Mouse (Mus musculus) lung, postnatal 14 days (tissue): ENCODE measurements around the gene Slc35a5.

Experiments used
- DNase-seq: peaks from one replicate; pipeline ENCODE4 v3.0.0; 2021

The Slc35a5 gene

DNA sequence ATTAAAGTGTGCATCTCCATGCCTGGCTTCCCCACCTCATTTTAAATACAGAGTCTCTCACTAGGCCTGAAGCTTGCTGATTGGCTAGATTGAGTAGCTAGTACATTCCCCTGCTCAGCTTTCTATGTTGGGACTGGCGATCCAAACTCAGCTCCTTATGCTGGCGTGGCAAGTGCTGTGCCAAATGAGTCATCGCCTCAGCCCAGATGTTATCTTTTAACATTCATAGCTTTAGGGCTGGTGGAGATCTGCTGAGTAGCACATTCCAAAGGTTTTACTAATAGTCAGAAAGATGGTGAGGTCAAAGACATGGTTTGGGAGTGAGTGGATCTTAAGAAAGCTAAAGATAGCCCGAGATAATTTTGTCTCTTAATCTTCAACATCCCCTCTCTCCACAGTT lies 48.0 kb downstream of the Slc35a5 start:
- peak; percentile 50 for DNase-seq

- DNase-seq, result no peak
These were observed 50.2 kb downstream of the Slc35a5 start for GRCm38 (mm10) chr16:45108203-45108878.

DNA sequence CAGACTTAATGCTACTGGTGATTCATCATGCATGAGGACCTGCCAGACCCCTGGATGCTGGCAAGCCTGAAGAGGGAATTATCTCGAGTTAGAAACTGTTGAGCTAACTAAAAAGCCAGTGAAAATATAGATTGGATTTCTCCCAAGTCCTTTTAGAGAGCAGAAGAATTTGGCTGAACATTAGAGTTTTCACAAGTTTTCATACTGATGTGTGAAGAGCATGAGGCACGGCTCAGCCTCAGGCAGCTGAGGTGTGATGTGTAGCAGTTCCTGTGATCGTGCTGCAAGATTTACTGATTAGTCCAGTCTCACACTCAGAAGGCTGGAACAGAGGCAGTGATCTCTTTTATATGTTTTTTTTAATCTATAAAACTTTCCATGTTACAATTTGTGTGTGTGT lies 53.5 kb downstream of the Slc35a5 start:
- no peak for DNase-seq

- DNase-seq, result no peak
These were observed 57.6 kb downstream of the Slc35a5 start for GRCm38 (mm10) chr16:45100892-45101291.

DNA sequence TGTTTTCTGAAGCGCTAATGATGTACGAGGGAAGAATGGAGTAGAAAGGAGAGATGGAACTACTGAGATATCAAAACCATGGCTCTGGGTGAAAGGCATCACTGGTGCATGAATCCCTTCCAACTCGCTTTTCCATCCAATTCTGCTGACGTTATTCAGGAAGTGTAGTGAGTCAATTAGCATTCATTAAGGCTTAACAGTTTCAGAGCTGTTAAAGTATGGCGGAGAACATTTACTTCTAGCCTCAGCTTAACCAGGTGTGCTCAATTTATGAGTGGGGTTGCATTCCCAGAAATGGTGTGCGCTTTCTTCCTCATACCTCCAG lies 59.7 kb downstream of the Slc35a5 start:
- no peak for DNase-seq

- DNase-seq, result no peak
These were observed 60.2 kb downstream of the Slc35a5 start for GRCm38 (mm10) chr16:45098186-45098885.

GRCm38 (mm10) chr16:45097467-45097866 lies 61.0 kb downstream of the Slc35a5 start:
- DNase-seq, result no peak

DNA sequence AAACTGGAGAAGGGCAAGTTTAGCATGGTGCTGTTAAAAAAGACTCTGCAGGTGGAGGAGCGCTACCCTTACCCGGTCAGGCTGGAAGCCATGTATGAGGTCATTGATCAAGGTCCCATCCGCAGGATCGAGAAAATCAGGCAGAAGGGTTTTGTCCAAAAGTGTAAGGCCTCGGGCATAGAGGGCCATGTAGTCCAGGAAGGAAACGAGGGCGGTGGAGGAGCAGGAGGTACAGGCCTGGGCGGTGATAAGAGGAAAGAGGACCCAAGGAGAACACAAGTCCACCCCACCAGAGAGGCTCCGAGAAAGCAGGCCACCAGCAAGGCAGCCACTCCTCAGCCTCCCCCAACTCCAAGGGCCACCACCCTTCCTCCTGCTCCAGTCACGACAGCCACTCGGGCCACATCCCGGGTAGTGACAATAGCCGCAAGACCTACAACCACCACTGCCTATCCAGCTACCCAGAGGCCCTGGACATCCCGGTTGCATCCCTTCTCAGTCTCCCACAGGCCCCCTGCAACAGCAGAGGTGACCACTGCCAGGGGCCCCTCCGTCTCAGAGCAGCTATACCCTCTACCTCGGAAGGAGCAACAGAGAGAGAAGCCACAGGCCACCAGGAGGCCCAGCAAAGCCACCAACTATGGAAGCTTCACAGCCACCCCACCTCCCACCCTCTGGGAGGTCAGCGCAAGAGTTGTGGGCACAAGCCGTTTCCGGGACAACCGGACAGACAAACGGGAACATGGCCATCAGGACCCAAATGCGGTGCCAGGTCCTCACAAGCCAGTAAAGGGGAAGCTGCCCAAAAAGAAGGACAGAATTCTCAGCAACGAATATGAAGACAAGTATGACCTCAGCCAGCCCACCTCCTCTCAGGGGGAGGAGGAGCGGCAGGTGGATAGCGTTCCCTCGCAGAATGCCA lies 62.7 kb downstream of the Slc35a5 start:
- DNase-seq, result no peak

GRCm38 (mm10) chr16:45095030-45095429 lies 63.5 kb downstream of the Slc35a5 start:
- no peak for DNase-seq

GRCm38 (mm10) chr16:45094136-45094756 lies 64.3 kb downstream of the Slc35a5 start:
- DNase-seq, result no peak

- no peak for DNase-seq
These were observed 65.3 kb downstream of the Slc35a5 start, which contains the start of gene Ccdc80 for GRCm38 (mm10) chr16:45093137-45093731. Gene Ccdc80, plus strand, starts transcription at chr16:45093402.

DNA sequence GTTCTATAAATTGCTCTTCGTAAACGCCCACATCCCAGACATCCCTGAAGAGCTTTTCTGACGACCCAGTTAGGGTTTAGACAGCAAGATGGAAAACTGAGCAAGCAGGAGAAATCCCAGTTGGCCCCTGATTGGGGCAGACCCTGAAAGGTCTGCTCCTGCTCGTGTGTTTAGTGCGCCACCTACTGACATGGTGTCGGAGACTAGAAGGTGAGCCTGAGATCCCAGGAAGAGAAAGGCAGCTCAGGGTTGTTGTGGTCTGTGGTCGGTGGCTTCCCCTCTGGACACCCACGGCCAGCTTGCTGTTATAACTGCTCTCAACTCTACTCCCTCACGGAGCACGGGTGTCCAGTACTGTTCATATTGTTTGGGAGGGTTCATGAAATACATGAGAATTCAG lies 68.5 kb downstream of the Slc35a5 start:
- peak; percentile 87 for DNase-seq
